Mouse (Mus musculus): ENCODE data around the gene Fut2. TPM values are rescaled to one million over a fixed set of nuclear protein-coding genes. Genes with fewer than 3 reads are reported as not detected.
A peak's percentile ranks its signal among the peaks of the same experiment; 100 is the strongest.

Fut2 gene
- polyA plus RNA-seq, 1 experiment, result not detected

DNA sequence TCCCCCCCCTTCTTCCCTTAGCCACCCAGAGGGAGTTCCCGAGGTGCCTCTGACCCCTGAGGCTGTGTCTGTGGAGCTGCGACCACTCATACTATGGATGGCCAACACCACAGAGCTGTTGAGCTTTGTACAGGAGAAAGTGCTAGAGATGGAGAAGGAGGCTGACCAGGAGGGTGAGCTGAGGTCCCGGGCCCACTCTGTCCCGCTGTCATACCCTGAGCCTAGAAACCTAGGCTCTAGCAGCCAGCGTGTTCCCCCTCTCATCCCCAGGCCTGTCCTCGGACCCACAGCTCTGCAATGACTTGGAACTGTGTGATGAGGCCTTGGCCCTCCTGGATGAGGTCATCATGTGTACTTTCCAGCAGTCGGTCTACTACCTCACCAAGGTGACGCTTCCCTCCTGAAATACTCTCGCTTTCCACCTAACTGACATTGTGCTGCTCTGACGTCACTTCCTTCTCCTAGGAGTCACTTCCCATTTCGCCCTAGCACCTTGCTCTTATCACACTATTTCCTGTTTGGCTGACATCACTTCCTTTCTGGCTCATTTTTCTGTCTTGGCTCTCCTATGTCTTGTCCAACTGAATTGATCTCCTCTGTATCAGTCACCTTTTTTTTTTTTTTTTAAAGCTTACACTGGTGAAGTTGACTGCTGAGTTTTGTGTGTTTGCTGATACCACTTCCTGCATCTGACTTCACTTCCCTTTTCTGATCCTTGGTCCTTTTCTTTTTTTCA is 31.1 kb downstream of the Fut2 start:
- peak overlapping the region; percentile 83 for H3K27ac ChIP-seq (ENCODE audit: control insufficient read depth, insufficient read depth, low read depth, low read length, poor library complexity)
- 44% methylated on average over 11 of the region's 11 CpGs for WGBS
- no peak for TF ChIP-seq POLR2A (IDR thresholded peaks at IDR 0.05; ENCODE audit: borderline replicate concordance, control insufficient read depth, low read depth, low read length)
- TF ChIP-seq CTCF (IDR thresholded peaks at IDR 0.05; ENCODE audit: control insufficient read depth, insufficient read depth, low read length), result no peak
- H3K4me1 ChIP-seq (ENCODE audit: control insufficient read depth, insufficient read depth, low read length), result peaks cover 2% of the 10 kb centered on the region; the same call in 1 of the 2 replicates
- H3K4me3 ChIP-seq (replicated peaks; ENCODE audit: control insufficient read depth, low read depth, low read length), result no peak overlapping the region

DNA sequence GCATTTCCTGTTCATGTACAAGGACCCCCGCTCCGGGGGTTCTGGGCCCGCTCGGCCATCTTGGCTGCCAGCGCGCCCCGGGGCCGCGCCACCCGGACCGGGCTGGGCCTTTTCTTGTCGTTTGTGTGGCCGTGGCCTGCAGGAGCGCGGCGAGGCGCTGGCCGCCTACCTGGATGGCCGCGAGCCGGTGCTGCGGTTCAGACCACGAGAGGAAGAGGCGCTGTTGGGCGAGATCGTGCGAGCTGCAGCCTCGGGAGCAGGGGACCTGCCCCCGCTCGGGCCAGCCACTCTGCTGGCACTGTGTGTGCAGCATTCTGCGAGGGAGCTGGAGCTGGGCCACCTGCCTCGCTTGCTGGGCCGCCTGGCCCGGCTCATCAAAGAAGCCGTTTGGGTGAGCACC is 33.7 kb downstream of the Fut2 start:
- no peak for TF ChIP-seq CTCF (IDR thresholded peaks at IDR 0.05; ENCODE audit: control insufficient read depth, insufficient read depth, low read length)
- no peak for TF ChIP-seq POLR2A (IDR thresholded peaks at IDR 0.05; ENCODE audit: borderline replicate concordance, control insufficient read depth, low read depth, low read length)
- WGBS, result 80% methylated on average over 35 of the region's 35 CpGs
- no peak overlapping the region for H3K4me3 ChIP-seq (replicated peaks; ENCODE audit: control insufficient read depth, low read depth, low read length)
- H3K4me1 ChIP-seq (ENCODE audit: control insufficient read depth, insufficient read depth, low read length), result peaks cover 2% of the 10 kb centered on the region; the same call in 1 of the 2 replicates
- H3K27ac ChIP-seq (ENCODE audit: control insufficient read depth, insufficient read depth, low read depth, low read length, poor library complexity), result no peak overlapping the region

DNA sequence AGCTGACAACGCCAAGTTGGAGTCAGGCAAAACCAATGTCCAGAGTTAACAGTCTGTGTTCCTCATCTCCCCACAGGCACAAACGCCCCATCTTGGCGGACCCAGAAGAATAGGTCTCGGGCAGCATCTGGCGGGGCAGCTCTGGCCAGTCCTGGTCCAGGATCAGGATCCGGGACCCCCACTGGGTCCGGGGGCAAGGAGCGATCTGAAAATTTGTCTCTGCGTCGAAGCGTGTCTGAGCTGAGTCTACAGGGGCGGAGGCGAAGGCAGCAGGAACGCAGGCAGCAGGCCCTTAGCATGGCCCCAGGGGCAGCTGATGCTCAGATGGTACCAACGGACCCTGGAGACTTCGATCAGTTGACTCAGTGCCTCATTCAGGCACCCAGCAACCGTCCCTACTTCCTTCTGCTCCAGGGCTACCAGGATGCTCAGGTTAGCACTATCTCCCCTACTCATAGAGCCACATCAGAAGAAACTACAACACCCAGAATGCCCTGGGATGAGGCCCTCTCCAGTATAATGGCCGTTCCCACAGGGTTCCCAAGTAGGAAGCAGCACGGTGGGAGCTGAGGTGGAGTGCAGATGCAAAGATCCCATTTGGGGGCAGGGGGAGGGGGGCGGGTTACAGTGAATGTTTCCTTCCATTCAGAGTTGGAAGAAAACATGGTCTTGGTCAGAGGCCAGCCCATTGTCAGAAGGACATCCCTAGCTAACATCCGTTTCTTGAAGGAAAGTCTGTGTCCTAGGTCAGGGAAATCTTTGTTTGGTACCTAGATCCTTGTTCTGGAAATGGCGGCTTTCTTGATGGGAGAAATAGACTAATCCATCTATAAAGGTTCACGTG is 35.9 kb downstream of the Fut2 start:
- 84% methylated on average over 23 of the region's 23 CpGs for WGBS
- no peak overlapping the region for H3K27ac ChIP-seq (ENCODE audit: control insufficient read depth, insufficient read depth, low read depth, low read length, poor library complexity)
- peaks cover 2% of the 10 kb centered on the region; the same call in 1 of the 2 replicates for H3K4me1 ChIP-seq (ENCODE audit: control insufficient read depth, insufficient read depth, low read length)
- H3K4me3 ChIP-seq (replicated peaks; ENCODE audit: control insufficient read depth, low read depth, low read length), result no peak overlapping the region
- TF ChIP-seq POLR2A (IDR thresholded peaks at IDR 0.05; ENCODE audit: borderline replicate concordance, control insufficient read depth, low read depth, low read length), result no peak
- no peak for TF ChIP-seq CTCF (IDR thresholded peaks at IDR 0.05; ENCODE audit: control insufficient read depth, insufficient read depth, low read length)

DNA sequence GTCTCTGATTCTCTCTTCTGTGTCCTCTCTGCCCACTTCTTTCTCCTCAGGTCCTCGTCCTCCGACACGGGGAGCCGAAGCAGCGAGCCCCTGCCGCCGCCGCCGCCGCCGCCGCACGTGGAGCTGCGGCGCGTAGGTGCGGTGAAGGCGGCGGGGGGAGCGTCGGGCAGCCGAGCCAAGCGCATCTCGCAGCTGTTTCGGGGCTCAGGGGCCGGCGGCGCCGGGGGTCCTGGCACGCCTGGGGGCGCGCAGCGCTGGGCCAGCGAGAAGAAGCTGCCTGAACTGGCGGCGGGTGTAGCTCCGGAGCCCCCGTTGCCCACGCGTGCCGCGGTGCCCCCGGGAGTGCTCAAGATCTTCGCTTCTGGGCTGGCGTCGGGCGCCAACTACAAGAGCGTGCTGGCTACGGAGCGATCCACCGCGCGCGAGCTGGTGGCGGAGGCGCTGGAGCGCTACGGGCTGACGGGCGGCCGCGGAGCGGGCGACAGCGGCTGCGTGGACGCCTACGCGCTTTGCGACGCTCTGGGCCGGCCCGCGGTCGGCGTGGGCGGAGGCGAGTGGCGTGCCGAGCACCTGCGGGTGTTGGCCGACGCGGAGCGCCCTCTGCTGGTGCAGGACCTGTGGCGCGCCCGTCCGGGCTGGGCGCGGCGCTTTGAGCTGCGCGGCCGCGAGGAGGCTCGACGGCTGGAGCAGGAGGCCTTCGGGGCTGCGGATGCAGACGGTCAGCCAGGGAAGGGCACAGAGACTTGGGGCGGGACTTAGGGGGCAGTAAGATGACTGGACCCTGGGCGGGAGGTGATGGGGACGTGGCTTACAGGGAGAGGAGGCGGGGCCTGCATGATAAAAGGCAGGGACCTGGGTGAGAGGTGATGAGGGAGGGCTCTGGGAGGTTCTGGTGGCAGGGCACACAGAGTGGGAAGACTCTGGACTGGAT is 37.6 kb downstream of the Fut2 start:
- Histone ChIP-seq H3K4me3 (replicated peaks; ENCODE audit: control insufficient read depth, low read depth, low read length) (peak overlapping the region; percentile 64), H3K4me1 (ENCODE audit: control insufficient read depth, insufficient read depth, low read length) (no peaks in the 10 kb centered on the region), H3K27ac (ENCODE audit: control insufficient read depth, insufficient read depth, low read depth, low read length, poor library complexity) (peak overlapping the region; percentile 24; the same call in 1 of the 2 replicates)
- TF ChIP-seq CTCF (IDR thresholded peaks at IDR 0.05; ENCODE audit: control insufficient read depth, insufficient read depth, low read length) (peak; percentile 90), POLR2A (IDR thresholded peaks at IDR 0.05; ENCODE audit: borderline replicate concordance, control insufficient read depth, low read depth, low read length) (peak; percentile 51; the same call in 1 of the 2 replicates)
- WGBS, result 2% methylated on average over 105 of the region's 105 CpGs

DNA sequence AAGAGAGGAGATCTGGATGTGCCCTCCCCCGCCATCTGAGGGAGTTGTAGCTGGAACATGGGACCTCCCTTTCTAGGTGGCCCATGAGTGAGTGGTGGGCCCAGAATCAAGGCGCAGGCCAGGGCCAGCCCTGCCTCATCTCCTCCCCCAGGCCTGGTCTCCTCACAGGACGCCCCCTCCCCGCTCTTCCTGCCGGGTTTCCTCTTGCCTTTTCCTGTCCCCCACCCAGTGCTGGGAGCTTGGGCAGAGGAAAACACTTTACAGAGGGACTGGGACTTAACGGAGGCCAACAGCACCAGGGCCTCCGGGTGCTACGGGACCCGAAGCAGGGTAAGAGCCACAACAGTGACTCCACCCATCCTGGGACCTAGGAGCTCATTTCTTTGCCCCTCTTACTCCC is 38.9 kb downstream of the Fut2 start, which contains the start of gene Rasip1:
Gene Rasip1, plus strand, starts transcription at position 228 of the 400 bp plus-strand sequence.
- Histone ChIP-seq H3K4me3 (replicated peaks; ENCODE audit: control insufficient read depth, low read depth, low read length) (no peak within 1 kb of the TSS), H3K4me1 (ENCODE audit: control insufficient read depth, insufficient read depth, low read length) (no peaks in the 10 kb centered on the region), H3K27ac (ENCODE audit: control insufficient read depth, insufficient read depth, low read depth, low read length, poor library complexity) (peak within 1 kb of the TSS; percentile 24; the same call in 1 of the 2 replicates)
- TF ChIP-seq POLR2A (IDR thresholded peaks at IDR 0.05; ENCODE audit: borderline replicate concordance, control insufficient read depth, low read depth, low read length) (no peak), CTCF (IDR thresholded peaks at IDR 0.05; ENCODE audit: control insufficient read depth, insufficient read depth, low read length) (no peak)
- 60% methylated on average over 9 of the region's 9 CpGs for WGBS

GRCm38 (mm10) chr7:45626571-45627076 is 39.6 kb downstream of the Fut2 start:
- no peak overlapping the region for H3K27ac ChIP-seq (ENCODE audit: control insufficient read depth, insufficient read depth, low read depth, low read length, poor library complexity)
- TF ChIP-seq CTCF (IDR thresholded peaks at IDR 0.05; ENCODE audit: control insufficient read depth, insufficient read depth, low read length) (no peak), POLR2A (IDR thresholded peaks at IDR 0.05; ENCODE audit: borderline replicate concordance, control insufficient read depth, low read depth, low read length) (no peak)
- H3K4me1 ChIP-seq (ENCODE audit: control insufficient read depth, insufficient read depth, low read length), result no peaks in the 10 kb centered on the region
- WGBS, result 84% methylated on average over 7 of the region's 7 CpGs
- no peak overlapping the region for H3K4me3 ChIP-seq (replicated peaks; ENCODE audit: control insufficient read depth, low read depth, low read length)

GRCm38 (mm10) chr7:45625481-45625880 is 40.7 kb downstream of the Fut2 start:
- Histone ChIP-seq H3K4me3 (replicated peaks; ENCODE audit: control insufficient read depth, low read depth, low read length) (no peak overlapping the region), H3K4me1 (ENCODE audit: control insufficient read depth, insufficient read depth, low read length) (no peaks in the 10 kb centered on the region), H3K27ac (ENCODE audit: control insufficient read depth, insufficient read depth, low read depth, low read length, poor library complexity) (no peak overlapping the region)
- TF ChIP-seq POLR2A (IDR thresholded peaks at IDR 0.05; ENCODE audit: borderline replicate concordance, control insufficient read depth, low read depth, low read length) (no peak), CTCF (IDR thresholded peaks at IDR 0.05; ENCODE audit: control insufficient read depth, insufficient read depth, low read length) (no peak)
- WGBS, result 74% methylated on average over 8 of the region's 8 CpGs
